Mouse (Mus musculus): Measurements from ENCODE around the gene Ttc9c. TPM values are rescaled to one million over a fixed set of nuclear protein-coding genes. Genes with fewer than 3 reads are reported as not detected.
A peak's percentile ranks its signal among the peaks of the same experiment; 100 is the strongest.

Ttc9c gene
- 54.2 and 57.3 TPM in 2 replicates for polyA plus RNA-seq (2015; fragmentation: Nextera tagmentation; extraction: Ambion mirVana)

DNA sequence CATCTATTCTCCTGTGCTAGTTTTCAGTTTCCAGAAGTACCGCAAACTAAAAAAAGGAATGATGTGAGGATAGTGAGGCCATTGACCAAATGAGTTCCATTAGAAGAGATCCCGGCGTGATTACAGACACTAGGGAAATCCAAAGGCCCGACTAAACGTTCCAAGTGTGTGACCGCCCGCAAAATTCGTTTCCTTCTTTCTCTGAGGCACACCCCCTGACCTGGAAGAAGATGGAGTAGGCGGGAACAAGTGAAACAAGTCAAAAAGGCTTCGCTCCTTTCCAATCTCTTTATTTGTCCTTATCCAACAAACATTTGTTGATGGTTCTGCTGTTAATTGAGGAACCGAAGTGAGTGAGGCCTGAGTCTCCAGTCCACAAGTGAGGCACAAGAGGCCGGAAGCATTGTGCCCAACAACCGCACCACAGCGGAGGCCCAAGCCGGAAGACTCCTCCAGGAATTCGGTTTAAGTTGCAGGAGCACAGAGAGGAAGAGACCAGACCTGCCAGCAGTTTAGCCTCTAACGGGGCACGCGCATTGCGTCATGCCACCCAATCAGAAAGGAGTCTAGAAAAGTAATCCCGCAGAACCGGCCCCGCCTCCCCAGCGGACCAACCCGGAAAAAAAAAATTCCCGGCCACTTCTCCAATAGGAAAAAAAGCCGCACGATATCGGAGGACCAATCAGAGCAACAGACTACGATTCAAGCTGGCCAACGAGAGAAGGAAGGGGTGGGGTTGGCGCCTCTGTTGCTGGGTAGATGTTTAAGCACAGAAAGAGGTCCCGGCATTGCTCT is at the start of gene Ttc9c:
Gene Ttc9c (minus strand): TSS at position 533 of the 795 bp plus-strand sequence.
- Histone ChIP-seq H3K36me3 (peaks cover 23% of the 10 kb centered on the region), H3K4me3 (replicated peaks) (peak within 1 kb of the TSS; percentile 83), H3K9me3 (replicated peaks) (no peaks in the 10 kb centered on the region), H3K9ac (replicated peaks) (peak within 1 kb of the TSS; percentile 90), H3K4me2 (peak within 1 kb of the TSS; percentile 95), H3K27ac (replicated peaks) (peak within 1 kb of the TSS; percentile 100), H3K4me1 (peaks cover 60% of the 10 kb centered on the region), H3K27me3 (replicated peaks) (no peaks in the 10 kb centered on the region)
- peak; percentile 95 for ATAC-seq (ENCODE audit: low FRiP score)
- under 1% methylated on average over 33 of the region's 33 CpGs for WGBS

DNA sequence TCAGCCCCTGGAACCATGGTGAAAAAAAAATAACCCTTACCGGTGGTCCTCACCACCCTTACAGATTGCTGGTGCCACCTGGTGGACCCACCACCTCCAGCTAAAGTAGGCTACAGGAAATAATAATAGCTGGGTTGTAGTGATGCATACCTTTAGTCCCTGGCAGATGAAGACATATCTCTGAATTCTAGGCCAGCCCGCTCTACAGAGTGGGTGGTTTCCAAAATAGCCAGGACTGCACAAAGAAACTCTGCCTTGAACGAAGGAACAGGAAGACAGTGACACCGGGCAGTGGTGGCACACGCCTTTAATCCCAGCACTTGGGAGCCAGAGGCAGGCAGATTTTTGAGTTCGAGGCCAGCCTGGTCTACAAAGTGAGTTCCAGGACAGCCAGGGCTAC is 45.1 kb upstream of the Ttc9c start:
- no peaks in the 10 kb centered on the region for H3K27me3 ChIP-seq (replicated peaks)
- H3K4me2 ChIP-seq = no peak overlapping the region
- 86% methylated on average over 6 of the region's 6 CpGs for WGBS
- no peak overlapping the region for H3K9ac ChIP-seq (replicated peaks)
- H3K4me1 ChIP-seq = no peaks in the 10 kb centered on the region
- no peak overlapping the region for H3K4me3 ChIP-seq (replicated peaks)
- H3K36me3 ChIP-seq = no peaks in the 10 kb centered on the region
- no peak for ATAC-seq (ENCODE audit: low FRiP score)
- no peak overlapping the region for H3K27ac ChIP-seq (replicated peaks)
- no peaks in the 10 kb centered on the region for H3K9me3 ChIP-seq (replicated peaks)

DNA sequence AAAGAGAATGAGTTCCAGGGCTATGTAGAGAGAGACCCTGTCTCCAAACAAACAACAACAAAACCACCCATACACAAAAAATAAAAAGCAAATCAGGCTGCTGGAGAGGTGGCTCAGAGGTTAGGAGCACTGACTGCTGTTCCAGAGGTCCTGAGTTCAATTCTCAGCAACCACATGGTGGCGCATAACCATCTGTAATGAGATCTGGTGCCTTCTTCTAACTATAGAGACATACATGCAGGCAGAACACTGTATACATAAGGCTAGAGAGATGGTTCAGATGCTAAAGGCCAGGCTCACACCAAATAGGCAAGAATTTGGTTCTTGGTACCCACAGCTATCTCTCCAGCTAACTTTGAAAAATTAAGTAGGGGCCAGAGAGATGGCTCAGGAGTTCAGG is 39.9 kb upstream of the Ttc9c start:
- H3K4me2 ChIP-seq = no peak overlapping the region
- no peaks in the 10 kb centered on the region for H3K27me3 ChIP-seq (replicated peaks)

DNA sequence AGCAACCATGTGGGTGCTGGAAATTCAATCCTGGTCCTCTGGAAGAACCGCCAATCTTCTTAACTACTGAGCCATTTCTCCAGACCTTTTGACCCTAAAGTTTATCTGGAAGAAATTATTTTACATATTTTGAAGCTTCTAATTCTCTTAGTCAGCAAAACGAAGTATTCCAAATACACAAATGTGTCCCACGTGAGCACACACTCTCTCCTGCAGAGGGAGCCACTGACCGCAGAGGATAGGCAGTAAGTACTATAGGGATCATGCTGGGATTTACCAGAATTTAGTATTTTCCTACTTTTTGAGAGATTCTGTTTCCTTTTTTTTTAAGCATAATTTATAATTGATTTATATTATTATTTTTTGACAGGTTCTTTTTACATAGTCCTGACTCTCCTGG is 38.6 kb upstream of the Ttc9c start:
- no peak overlapping the region for H3K4me2 ChIP-seq
- H3K36me3 ChIP-seq = no peaks in the 10 kb centered on the region
- ATAC-seq (ENCODE audit: low FRiP score) = no peak
- WGBS = 60% methylated on average over 4 of the region's 4 CpGs
- H3K9me3 ChIP-seq (replicated peaks) = no peaks in the 10 kb centered on the region
- H3K4me1 ChIP-seq = no peaks in the 10 kb centered on the region
- no peaks in the 10 kb centered on the region for H3K27me3 ChIP-seq (replicated peaks)
- no peak overlapping the region for H3K27ac ChIP-seq (replicated peaks)
- H3K9ac ChIP-seq (replicated peaks) = no peak overlapping the region
- no peak overlapping the region for H3K4me3 ChIP-seq (replicated peaks)

More for the DNA sequence above, 39.9 kb upstream of the Ttc9c start:
- no peak overlapping the region for H3K27ac ChIP-seq (replicated peaks)
- WGBS = 28% methylated on average over 1 of the region's 1 CpGs
- H3K9me3 ChIP-seq (replicated peaks) = no peaks in the 10 kb centered on the region
- H3K4me3 ChIP-seq (replicated peaks) = no peak overlapping the region
- ATAC-seq (ENCODE audit: low FRiP score) = no peak
- H3K36me3 ChIP-seq = no peaks in the 10 kb centered on the region
- H3K4me1 ChIP-seq = no peaks in the 10 kb centered on the region
- no peak overlapping the region for H3K9ac ChIP-seq (replicated peaks)

DNA sequence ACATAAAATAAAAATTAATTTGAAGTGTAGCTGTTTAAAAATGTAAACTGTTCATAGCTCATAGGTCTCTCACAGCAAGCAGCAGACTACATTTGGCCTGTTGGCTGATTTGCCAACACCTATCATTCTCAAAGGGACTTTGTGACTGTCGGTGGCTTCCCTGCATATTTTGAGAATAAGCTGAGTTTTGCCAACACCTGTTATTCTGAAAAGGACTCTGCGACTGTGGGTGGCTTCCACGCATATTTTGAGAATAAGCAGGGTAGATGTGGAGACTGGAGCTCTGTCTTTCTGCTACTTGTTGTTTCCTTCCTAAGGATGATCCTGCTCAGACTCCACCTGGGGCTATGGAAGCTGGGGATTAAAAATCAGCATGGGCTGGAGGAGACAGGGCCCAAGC is 34.0 kb upstream of the Ttc9c start:
- ATAC-seq (ENCODE audit: low FRiP score) = no peak
- WGBS = 88% methylated on average over 3 of the region's 3 CpGs
- Histone ChIP-seq H3K9ac (replicated peaks) (no peak overlapping the region), H3K27ac (replicated peaks) (no peak overlapping the region), H3K4me3 (replicated peaks) (no peak overlapping the region), H3K36me3 (peaks cover 11% of the 10 kb centered on the region), H3K27me3 (replicated peaks) (no peaks in the 10 kb centered on the region), H3K4me2 (no peak overlapping the region), H3K4me1 (0 out of 2 replicates have a peak, but pooled peaks cover 7% of the 10 kb centered on the region), H3K9me3 (replicated peaks) (no peaks in the 10 kb centered on the region)

DNA sequence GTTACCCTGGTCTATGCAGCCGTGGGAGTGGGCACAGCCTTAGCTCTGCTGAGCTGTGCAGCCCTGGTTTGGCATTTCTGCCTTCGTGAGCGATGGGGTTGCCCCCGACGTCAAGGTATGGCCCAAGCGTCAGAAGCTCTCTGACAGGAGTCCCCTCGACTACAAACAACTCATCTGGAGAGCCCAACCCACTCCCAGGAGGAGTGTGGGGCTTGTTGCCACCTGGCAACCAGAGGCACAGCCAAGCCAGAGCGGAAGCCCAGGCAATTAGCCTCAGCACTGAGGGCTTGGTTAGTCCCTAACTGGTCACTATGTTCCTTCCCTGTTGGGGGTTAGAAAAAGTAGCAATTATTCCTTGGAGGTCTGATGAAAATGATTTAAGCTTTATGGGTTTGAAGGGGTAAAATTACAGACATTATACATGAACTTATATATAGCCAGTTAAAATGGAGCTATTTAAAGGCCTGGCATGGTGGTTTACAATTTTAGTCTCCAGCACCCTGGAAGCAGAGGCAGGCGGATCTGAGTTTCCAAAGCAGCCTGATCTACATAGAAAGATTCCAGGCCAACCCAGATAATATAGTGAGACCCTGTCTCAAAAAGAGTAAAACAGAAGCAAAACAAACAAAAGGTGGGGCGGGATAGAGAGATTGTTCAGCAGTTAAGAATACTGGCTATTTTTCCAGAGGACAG is 33.2 kb upstream of the Ttc9c start:
- no peak overlapping the region for H3K4me3 ChIP-seq (replicated peaks)
- 58% methylated on average over 10 of the region's 10 CpGs for WGBS
- H3K9me3 ChIP-seq (replicated peaks) = no peaks in the 10 kb centered on the region
- ATAC-seq (ENCODE audit: low FRiP score) = no peak
- no peaks in the 10 kb centered on the region for H3K27me3 ChIP-seq (replicated peaks)
- no peak overlapping the region for H3K4me2 ChIP-seq
- no peak overlapping the region for H3K27ac ChIP-seq (replicated peaks)
- H3K36me3 ChIP-seq = peaks cover 17% of the 10 kb centered on the region
- H3K9ac ChIP-seq (replicated peaks) = no peak overlapping the region
- H3K4me1 ChIP-seq = 0 out of 2 replicates have a peak, but pooled peaks cover 7% of the 10 kb centered on the region

DNA sequence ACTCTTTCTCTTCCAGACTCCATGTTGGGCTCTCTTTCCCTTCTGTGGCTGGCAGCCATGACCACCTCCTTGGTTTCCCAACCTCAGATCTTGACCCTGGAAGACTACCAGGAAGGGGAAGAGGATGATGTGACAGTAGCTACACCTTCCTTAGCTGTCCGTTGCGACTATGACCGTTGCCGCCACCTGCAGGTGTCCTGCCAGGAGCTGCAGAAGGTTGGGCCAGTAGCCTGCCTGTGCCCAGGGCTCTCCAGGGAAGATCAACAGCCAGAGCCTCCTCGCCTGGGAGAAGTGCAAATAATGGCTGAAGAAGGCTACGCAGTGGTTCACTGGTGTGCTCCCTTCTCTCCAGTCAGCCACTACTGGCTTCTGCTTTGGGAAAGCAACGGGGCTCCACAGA is 32.5 kb upstream of the Ttc9c start:
- Histone ChIP-seq H3K4me2 (no peak overlapping the region), H3K27ac (replicated peaks) (no peak overlapping the region), H3K27me3 (replicated peaks) (no peaks in the 10 kb centered on the region), H3K4me1 (0 out of 2 replicates have a peak, but pooled peaks cover 7% of the 10 kb centered on the region), H3K36me3 (peaks cover 24% of the 10 kb centered on the region), H3K4me3 (replicated peaks) (no peak overlapping the region), H3K9me3 (replicated peaks) (no peaks in the 10 kb centered on the region), H3K9ac (replicated peaks) (no peak overlapping the region)
- no peak for ATAC-seq (ENCODE audit: low FRiP score)
- 51% methylated on average over 7 of the region's 7 CpGs for WGBS

DNA sequence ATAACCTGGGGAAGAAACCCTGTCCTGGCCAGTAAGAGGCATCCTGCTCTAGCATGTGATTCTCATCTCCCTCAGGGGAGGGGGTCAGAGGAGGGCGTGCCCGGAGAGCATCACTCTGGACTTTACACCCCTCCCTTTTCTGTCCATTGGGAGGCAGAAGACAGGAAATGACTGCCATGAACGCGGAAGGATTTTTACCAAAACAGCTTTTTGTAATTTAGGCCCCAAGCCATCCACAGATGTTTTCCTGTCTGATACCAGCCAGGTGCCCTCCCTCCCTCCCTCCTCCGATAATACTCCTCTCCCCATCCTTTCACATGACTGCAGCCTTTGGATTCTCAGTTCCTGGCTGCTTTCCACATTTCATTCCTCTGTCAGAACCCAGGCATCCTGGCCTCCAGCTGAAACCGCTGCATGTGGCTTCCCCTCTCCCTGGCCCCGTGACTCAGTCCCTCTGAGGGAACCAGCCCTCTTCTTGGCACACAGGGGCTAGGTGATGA is 31.3 kb upstream of the Ttc9c start, which contains the start of gene Lrrn4cl:
Gene Lrrn4cl (plus strand): TSS at position 367 of the 500 bp plus-strand sequence.
- peak; percentile 48; the same call in 1 of the 2 replicates for ATAC-seq (ENCODE audit: low FRiP score)
- H3K27ac ChIP-seq (replicated peaks) = peak within 1 kb of the TSS; percentile 28; the same call in 1 of the 2 replicates

DNA sequence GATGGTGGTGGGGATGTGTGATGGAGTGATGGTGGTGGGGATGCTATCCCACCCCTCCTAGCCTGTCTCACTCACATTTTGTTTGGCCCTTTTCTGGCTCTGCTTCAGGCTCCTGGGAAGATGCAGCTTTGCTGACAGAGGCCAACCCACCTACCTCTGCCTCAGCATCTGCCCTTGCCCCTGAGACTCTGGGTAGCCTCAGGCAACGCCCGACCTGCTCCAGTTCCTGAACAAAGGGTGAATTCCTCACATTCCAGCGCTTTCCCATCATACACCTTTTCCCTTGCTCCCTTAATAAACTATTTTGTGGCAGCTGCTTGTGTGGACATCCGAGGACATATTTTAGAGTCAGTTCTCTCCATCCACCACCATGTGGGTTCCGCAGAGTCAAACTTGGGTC is 29.2 kb upstream of the Ttc9c start:
- H3K27ac ChIP-seq (replicated peaks) = no peak overlapping the region
- H3K27me3 ChIP-seq (replicated peaks) = no peaks in the 10 kb centered on the region
- peaks cover 18% of the 10 kb centered on the region; the same call in 1 of the 2 replicates for H3K4me1 ChIP-seq
- no peak overlapping the region for H3K9ac ChIP-seq (replicated peaks)
- H3K36me3 ChIP-seq = peaks cover 37% of the 10 kb centered on the region
- WGBS = 87% methylated on average over 5 of the region's 5 CpGs
- ATAC-seq (ENCODE audit: low FRiP score) = no peak
- no peaks in the 10 kb centered on the region for H3K9me3 ChIP-seq (replicated peaks)
- no peak overlapping the region for H3K4me2 ChIP-seq
- H3K4me3 ChIP-seq (replicated peaks) = no peak overlapping the region

More for the DNA sequence above, 31.3 kb upstream of the Ttc9c start, which contains the start of gene Lrrn4cl:
- Histone ChIP-seq H3K36me3 (peaks cover 36% of the 10 kb centered on the region), H3K27me3 (replicated peaks) (no peaks in the 10 kb centered on the region), H3K9ac (replicated peaks) (no peak within 1 kb of the TSS), H3K4me1 (0 out of 2 replicates have a peak, but pooled peaks cover 7% of the 10 kb centered on the region), H3K9me3 (replicated peaks) (no peaks in the 10 kb centered on the region), H3K4me3 (replicated peaks) (no peak within 1 kb of the TSS), H3K4me2 (peak within 1 kb of the TSS; percentile 20; the same call in 1 of the 2 replicates)
- 38% methylated on average over 7 of the region's 7 CpGs for WGBS

DNA sequence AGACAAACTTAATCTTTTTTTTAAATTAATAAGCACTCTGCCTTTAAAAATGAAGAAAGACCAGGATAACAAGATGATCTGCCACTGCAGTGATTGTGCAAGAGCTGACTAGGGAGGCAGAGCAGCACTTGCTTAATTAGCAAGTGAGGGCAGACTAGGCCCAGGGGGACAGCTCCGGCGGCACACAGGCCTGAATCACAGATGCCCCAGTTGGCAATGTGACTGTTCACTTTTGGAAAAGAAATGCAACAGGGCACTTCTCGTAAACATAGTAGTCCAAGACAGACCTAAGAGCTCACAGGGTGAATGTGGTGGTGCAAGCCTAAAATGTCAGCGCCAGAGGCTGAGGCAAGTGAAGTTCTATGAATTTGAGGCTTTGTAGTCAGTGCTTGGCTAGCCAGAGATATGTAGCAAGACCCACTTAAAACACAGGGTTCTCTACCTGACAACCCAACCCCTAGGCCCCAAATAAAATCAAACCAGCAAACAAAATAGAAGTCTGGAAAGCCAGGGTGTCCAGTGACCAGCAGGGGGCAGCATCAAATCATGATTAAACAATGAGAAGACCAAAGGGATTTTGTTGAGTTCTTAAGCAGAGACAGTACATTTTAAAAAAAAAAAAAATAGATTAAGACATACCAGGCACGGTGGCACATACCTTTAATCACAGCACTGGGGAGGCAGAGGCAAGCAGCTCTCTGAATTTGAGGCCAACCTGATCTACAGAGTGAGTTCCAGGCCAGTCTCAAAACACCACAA is 25.4 kb upstream of the Ttc9c start:
- H3K27ac ChIP-seq (replicated peaks) = no peak overlapping the region
- no peak overlapping the region for H3K4me3 ChIP-seq (replicated peaks)
- H3K9ac ChIP-seq (replicated peaks) = no peak overlapping the region
- WGBS = 54% methylated on average over 5 of the region's 5 CpGs
- no peak overlapping the region for H3K4me2 ChIP-seq
- H3K36me3 ChIP-seq = peaks cover 47% of the 10 kb centered on the region
- H3K27me3 ChIP-seq (replicated peaks) = no peaks in the 10 kb centered on the region
- no peak for ATAC-seq (ENCODE audit: low FRiP score)
- no peaks in the 10 kb centered on the region for H3K9me3 ChIP-seq (replicated peaks)
- peaks cover 38% of the 10 kb centered on the region for H3K4me1 ChIP-seq

DNA sequence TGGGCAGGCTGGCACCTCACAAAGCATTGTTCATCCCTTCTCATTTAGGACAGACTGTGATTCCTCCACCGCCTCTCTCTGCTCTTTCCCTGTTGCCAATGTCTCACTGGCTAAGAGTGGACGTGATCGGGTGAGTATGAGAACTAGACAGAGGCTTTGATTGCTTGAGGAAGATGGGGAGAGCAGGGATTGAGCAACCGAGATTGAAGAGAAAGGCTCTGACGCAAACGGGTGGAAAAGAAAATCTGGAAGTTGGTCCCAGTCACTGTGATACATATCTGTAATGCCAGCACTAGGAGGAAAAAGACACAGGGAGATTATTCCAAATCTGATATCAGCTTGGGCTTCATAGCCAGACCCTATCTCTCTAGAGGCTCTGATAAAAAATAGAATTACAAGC is 23.8 kb upstream of the Ttc9c start:
- WGBS = 89% methylated on average over 6 of the region's 6 CpGs
- Histone ChIP-seq H3K4me1 (peaks cover 43% of the 10 kb centered on the region), H3K4me3 (replicated peaks) (no peak overlapping the region), H3K36me3 (peaks cover 36% of the 10 kb centered on the region), H3K4me2 (no peak overlapping the region), H3K9me3 (replicated peaks) (no peaks in the 10 kb centered on the region), H3K27me3 (replicated peaks) (no peaks in the 10 kb centered on the region), H3K27ac (replicated peaks) (no peak overlapping the region), H3K9ac (replicated peaks) (no peak overlapping the region)
- no peak for ATAC-seq (ENCODE audit: low FRiP score)
